Mouse (Mus musculus) bone marrow macrophage, adult 2 months (primary cell): ENCODE results near the gene Elp6.

Experiments
- CTCF ChIP-seq: IDR thresholded peaks from 2 replicates; pipeline ENCODE4 v1.5.1; 2012; ENCODE audit warnings: low read depth, mild to moderate bottlenecking, low read length, moderate library complexity
- POLR2A ChIP-seq: IDR thresholded peaks from 2 replicates; pipeline ENCODE4 v1.6.1; 2012; ENCODE audit warnings: mild to moderate bottlenecking, low read depth, low read length, borderline replicate concordance

- no peak for TF ChIP-seq CTCF
- no peak for TF ChIP-seq POLR2A
Observed at GRCm38 (mm10) chr9:110351932-110352632, 47.1 kb downstream of the Elp6 start.
